Mouse (Mus musculus) liver, embryonic 13.5 days (tissue): ENCODE data around the gene Hist2h2bb. TPM values are rescaled to one million over a fixed set of nuclear protein-coding genes. Genes with fewer than 3 reads are reported as not detected.
"Not testable (repeated sequence)": the region's sequence is repeated elsewhere in the genome, so short reads cannot be mapped to it uniquely, and the experiment has no call there.

Source experiments
- ATAC-seq: fragments of 200-750 bp; cut with Nextera tagmentation; 2 replicates; pipeline ENCODE4 v1.8.0; 2017; ENCODE audit warnings: low read depth, mild to moderate bottlenecking, moderate number of reproducible peaks, moderate library complexity
- DNase-seq: peaks from one replicate; pipeline ENCODE4 v3.0.0; 2022
- H3K27ac ChIP-seq: fragments of 300-500 bp; sonication (generic); 2 replicates; pipeline ENCODE4 v1.5.1; 2015; ENCODE audit warnings: moderate library complexity, mild to moderate bottlenecking, inconsistent platforms
- H3K27me3 ChIP-seq: fragments of 300-500 bp; sonication (generic); 2 replicates; pipeline ENCODE4 v1.6.1; 2015; ENCODE audit warnings: mild to moderate bottlenecking, inconsistent platforms
- H3K36me3 ChIP-seq: fragments of 300-500 bp; sonication (generic); 2 replicates; pipeline ENCODE4 v1.6.1; 2015; ENCODE audit warnings: mild to moderate bottlenecking, inconsistent platforms
- H3K4me1 ChIP-seq: fragments of 300-500 bp; sonication (generic); replicated peaks from 2 replicates; pipeline ENCODE4 v1.6.1; 2015; ENCODE audit warnings: inconsistent platforms
- H3K4me2 ChIP-seq: fragments of 300-500 bp; sonication (generic); 2 replicates; pipeline ENCODE4 v1.6.1; 2015; ENCODE audit warnings: inconsistent platforms, mild to moderate bottlenecking, moderate library complexity
- H3K4me3 ChIP-seq: fragments of 300-500 bp; sonication (generic); replicated peaks from 2 replicates; pipeline ENCODE4 v1.5.1; 2015; ENCODE audit warnings: mild to moderate bottlenecking, inconsistent platforms
- H3K9ac ChIP-seq: fragments of 300-500 bp; sonication (generic); 2 replicates; pipeline ENCODE4 v1.6.1; 2015; ENCODE audit warnings: mild to moderate bottlenecking, inconsistent platforms
- H3K9me3 ChIP-seq: fragments of 300-500 bp; sonication (generic); replicated peaks from 2 replicates; pipeline ENCODE4 v1.6.1; 2016; ENCODE audit warnings: inconsistent platforms
- WGBS: fragments of 180-500 bp; shearing (Covaris S2); methylation state at CpG from one replicate; pipeline ENCODE4 v1.1.7; 2015; ENCODE audit not compliant: insufficient replicate concordance; 5-methylcytosine and 5-hydroxymethylcytosine counted together
- polyA plus RNA-seq: library from polyadenylated mRNA; unstranded; fragments of >200 nt; fragmentation: Nextera tagmentation; extraction: Ambion mirVana; gene quantifications from 2 replicates; pipeline ENCODE4 v1.2.1, GENCODE M21; 2015

Hist2h2bb gene
- polyA plus RNA-seq, 1 experiment from 2014 or later, result 23.7 TPM

DNA sequence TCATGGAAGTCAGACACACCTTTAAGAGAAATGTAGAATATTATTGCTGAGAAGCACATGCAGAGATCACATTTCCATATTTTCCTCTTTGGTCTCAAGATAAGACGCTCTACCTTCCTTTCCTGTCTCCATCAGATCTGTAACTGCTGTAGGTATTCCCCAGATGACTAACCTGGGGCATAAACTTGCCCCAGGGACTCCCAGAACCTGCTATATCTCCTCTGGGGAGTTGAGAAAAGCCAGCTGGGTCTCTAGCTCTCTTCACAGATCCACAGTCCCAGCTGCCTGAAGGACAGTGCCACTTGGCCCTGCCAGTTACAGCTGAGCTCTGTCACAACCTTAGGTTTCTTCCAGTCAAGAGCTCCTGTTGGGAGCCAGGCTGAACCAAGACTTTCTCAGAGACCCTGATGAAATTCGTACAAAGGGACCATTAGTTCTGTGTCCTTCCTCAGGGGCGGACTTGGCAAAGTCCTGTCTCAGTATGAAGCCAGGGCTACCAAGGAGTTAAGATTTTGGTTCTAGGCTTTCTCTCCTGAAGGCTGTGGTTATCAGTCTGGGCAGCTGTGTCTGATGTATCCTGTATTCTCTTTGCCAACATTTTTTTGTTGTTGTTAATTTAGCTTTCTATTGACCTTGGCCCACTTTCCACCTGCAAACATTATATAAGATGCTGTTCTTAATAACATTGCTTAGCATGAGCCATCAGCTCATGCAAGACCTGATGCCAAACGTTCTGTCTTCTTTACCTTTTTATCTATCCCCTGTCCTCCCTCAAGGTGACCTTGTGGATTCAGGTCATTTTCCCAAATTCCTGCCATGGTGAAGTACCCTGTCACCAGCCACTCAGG lies 38.4 kb upstream of the Hist2h2bb start:
- Histone ChIP-seq H3K9me3 (no peaks in the 10 kb centered on the region), H3K4me1 (peaks cover 35% of the 10 kb centered on the region), H3K9ac (no peak overlapping the region; the same call in 1 of the 2 replicates), H3K27me3 (no peaks in the 10 kb centered on the region), H3K27ac (no peak overlapping the region), H3K36me3 (no peaks in the 10 kb centered on the region), H3K4me2 (no peak overlapping the region), H3K4me3 (no peak overlapping the region)
- ATAC-seq, result no peak
- 58% methylated on average over 4 of the region's 4 CpGs for WGBS
- DNase-seq, result no peak

DNA sequence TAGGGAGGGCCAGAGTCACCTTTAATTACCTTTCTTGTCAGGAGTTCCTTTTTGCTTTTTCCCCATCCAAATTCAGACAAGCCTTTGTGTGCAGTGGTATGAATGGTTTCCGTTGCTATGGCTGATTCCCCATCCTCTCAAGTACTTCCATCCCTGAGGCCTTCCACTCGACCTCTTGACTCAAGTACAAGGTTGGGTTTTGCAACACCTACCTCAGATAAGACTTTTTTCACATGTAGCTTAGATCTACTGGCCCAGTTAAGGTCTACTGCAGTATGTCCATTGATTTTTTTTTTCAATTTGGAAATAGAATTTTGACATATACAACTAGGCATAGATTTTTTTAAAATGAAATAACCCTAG lies 37.8 kb upstream of the Hist2h2bb start:
- 39% methylated on average over 2 of the region's 2 CpGs for WGBS
- Histone ChIP-seq H3K4me1 (peaks cover 35% of the 10 kb centered on the region), H3K4me3 (no peak overlapping the region), H3K27ac (no peak overlapping the region), H3K9ac (no peak overlapping the region), H3K9me3 (no peaks in the 10 kb centered on the region), H3K4me2 (no peak overlapping the region), H3K27me3 (no peaks in the 10 kb centered on the region), H3K36me3 (no peaks in the 10 kb centered on the region)
- ATAC-seq, result no peak
- no peak for DNase-seq

DNA sequence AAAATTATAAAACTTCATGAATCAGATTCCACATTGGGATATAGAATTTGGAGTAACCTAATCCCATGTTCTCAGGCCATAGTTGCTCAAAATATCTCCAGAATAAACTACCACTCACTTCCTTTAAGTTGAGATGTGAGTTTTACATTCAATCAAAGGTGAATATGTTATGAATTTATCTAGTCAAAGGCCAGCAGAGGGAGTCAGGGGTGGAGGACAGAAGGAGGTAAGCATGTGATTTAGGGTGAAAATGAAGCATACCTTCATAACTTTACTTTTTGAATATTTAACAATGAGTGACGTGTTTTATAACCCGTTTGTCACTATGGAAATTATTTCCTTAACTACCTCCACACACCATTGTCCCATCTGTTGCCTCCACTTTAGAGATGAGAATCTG lies 34.6 kb upstream of the Hist2h2bb start:
- H3K4me3 ChIP-seq, result 0 out of 2 replicates have a peak overlapping the region, but pooled peaks have one; percentile 14
- 72% methylated on average over 2 of the region's 2 CpGs for WGBS
- DNase-seq (no peak), ATAC-seq (no peak)
- peak overlapping the region; percentile 97; the same call in 1 of the 2 replicates for H3K27ac ChIP-seq
- no peaks in the 10 kb centered on the region for H3K9me3 ChIP-seq
- peaks cover 32% of the 10 kb centered on the region for H3K4me1 ChIP-seq
- no peaks in the 10 kb centered on the region for H3K36me3 ChIP-seq
- H3K27me3 ChIP-seq, result no peaks in the 10 kb centered on the region
- H3K4me2 ChIP-seq, result no peak overlapping the region
- no peak overlapping the region for H3K9ac ChIP-seq

DNA sequence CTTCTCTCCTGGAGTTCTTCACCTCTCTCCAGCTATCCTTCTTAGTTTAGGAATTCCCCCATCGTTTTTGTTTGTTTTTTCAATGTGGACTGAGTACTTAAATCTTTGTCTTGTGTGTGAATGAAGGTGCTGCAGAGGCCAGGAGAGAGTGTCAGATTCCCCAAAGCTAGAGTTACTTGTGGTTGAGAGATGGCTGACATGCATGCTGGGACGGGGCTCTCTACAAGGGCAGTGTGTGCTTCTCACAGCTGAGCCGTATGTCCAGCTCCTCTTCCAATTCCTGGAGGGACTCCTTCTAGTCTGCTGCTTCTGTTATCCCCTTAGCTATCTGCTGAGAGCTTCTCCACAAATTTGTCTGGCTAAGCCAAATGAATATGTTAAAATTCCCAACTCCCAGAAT lies 33.7 kb upstream of the Hist2h2bb start:
- peaks cover 34% of the 10 kb centered on the region for H3K4me1 ChIP-seq
- H3K9ac ChIP-seq, result peak overlapping the region; percentile 88
- ATAC-seq (no peak), DNase-seq (no peak)
- H3K27ac ChIP-seq, result peak overlapping the region; percentile 97; the same call in 1 of the 2 replicates
- H3K27me3 ChIP-seq, result no peaks in the 10 kb centered on the region
- no peaks in the 10 kb centered on the region for H3K9me3 ChIP-seq
- H3K4me2 ChIP-seq, result peak overlapping the region; percentile 79
- H3K36me3 ChIP-seq, result no peaks in the 10 kb centered on the region
- peak overlapping the region; percentile 64 for H3K4me3 ChIP-seq
- 61% methylated on average over 3 of the region's 3 CpGs for WGBS

GRCm38 (mm10) chr3:96236834-96237334 lies 32.7 kb upstream of the Hist2h2bb start:
- no peak for DNase-seq
- peak overlapping the region; percentile 79 for H3K4me2 ChIP-seq
- WGBS, result 78% methylated on average over 4 of the region's 4 CpGs
- H3K27me3 ChIP-seq, result no peaks in the 10 kb centered on the region
- H3K27ac ChIP-seq, result peak overlapping the region; percentile 97
- H3K9ac ChIP-seq, result peak overlapping the region; percentile 88
- no peaks in the 10 kb centered on the region for H3K9me3 ChIP-seq
- H3K4me1 ChIP-seq, result peaks cover 39% of the 10 kb centered on the region
- ATAC-seq, result no peak
- no peaks in the 10 kb centered on the region for H3K36me3 ChIP-seq
- H3K4me3 ChIP-seq, result peak overlapping the region; percentile 64

DNA sequence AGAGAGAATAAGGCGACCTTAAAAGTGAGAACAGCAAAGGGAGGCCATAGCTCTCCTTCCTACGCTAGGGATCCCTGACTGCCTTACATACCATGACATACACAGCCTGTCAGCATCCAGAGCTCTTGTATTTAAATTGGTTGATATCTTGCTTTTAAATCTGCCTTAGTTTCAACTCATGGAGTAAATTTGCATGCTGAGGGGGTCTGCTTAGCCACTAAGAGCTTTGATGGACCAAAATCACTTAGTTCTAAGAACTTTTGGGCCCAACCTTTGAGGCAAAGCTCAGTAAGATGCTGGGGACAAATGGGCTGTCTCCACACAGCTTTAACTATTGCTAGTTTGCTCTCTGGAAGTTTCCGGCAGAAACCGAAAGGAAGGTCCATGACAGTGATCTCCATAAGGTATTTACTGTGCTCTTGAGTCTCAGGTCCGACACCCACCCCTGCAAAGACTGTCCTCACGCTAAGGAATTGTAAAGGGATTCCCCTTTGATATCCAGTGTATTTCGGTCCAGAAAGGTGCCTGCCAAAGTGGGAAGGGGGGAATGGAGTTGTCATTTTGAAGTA lies 32.1 kb upstream of the Hist2h2bb start:
- Histone ChIP-seq H3K9ac (peak overlapping the region; percentile 88), H3K36me3 (no peaks in the 10 kb centered on the region), H3K27ac (peak overlapping the region; percentile 97), H3K27me3 (no peaks in the 10 kb centered on the region), H3K4me2 (peak overlapping the region; percentile 79), H3K4me1 (peaks cover 44% of the 10 kb centered on the region), H3K9me3 (no peaks in the 10 kb centered on the region), H3K4me3 (peak overlapping the region; percentile 64)
- ATAC-seq, result no peak
- 23% methylated on average over 7 of the region's 7 CpGs for WGBS
- DNase-seq, result no peak

- peak overlapping the region; percentile 97 for H3K27ac ChIP-seq
- no peaks in the 10 kb centered on the region for H3K9me3 ChIP-seq
- H3K9ac ChIP-seq, result peak overlapping the region; percentile 88
- H3K4me2 ChIP-seq, result peak overlapping the region; percentile 79
- no peak; the same call in 1 of the 2 replicates for ATAC-seq
- H3K4me3 ChIP-seq, result peak overlapping the region; percentile 64
- DNase-seq, result peak; percentile 50
- H3K4me1 ChIP-seq, result peaks cover 48% of the 10 kb centered on the region
- under 1% methylated on average over 12 of the region's 12 CpGs for WGBS
- no peaks in the 10 kb centered on the region for H3K36me3 ChIP-seq
- no peaks in the 10 kb centered on the region for H3K27me3 ChIP-seq
Observed at GRCm38 (mm10) chr3:96237904-96238511, 31.5 kb upstream of the Hist2h2bb start.

GRCm38 (mm10) chr3:96238954-96239793 lies 30.4 kb upstream of the Hist2h2bb start, which contains the start of gene Hist2h3c2:
Gene Hist2h3c2, minus strand, starts transcription at chr3:96239127.
- not testable (repeated sequence) for H3K27me3 ChIP-seq, H3K9me3 ChIP-seq, H3K36me3 ChIP-seq
- peak; percentile 84 for ATAC-seq
- Histone ChIP-seq H3K4me3 (peak within 1 kb of the TSS; percentile 64), H3K4me2 (peak within 1 kb of the TSS; percentile 79), H3K4me1 (peaks cover 60% of the 10 kb centered on the region), H3K9ac (peak within 1 kb of the TSS; percentile 88), H3K27ac (peak within 1 kb of the TSS; percentile 97)
- 0% methylated on average over 11 of the region's 68 CpGs for WGBS
- DNase-seq, result peak; percentile 77

GRCm38 (mm10) chr3:96239949-96240798 lies 29.4 kb upstream of the Hist2h2bb start, which contains the start of gene Hist2h2aa2:
Gene Hist2h2aa2, minus strand, starts transcription at chr3:96240276.
- not testable (repeated sequence) for H3K36me3 ChIP-seq, H3K9me3 ChIP-seq, H3K27me3 ChIP-seq
- Histone ChIP-seq H3K4me3 (peak within 1 kb of the TSS; percentile 44), H3K27ac (peak within 1 kb of the TSS; percentile 98), H3K4me2 (peak within 1 kb of the TSS; percentile 49), H3K4me1 (peaks cover 68% of the 10 kb centered on the region), H3K9ac (peak within 1 kb of the TSS; percentile 69)
- WGBS, result 3% methylated on average over 37 of the region's 85 CpGs
- peak; percentile 65 for ATAC-seq
- DNase-seq, result peak; percentile 98

GRCm38 (mm10) chr3:96240799-96241197 lies 28.8 kb upstream of the Hist2h2bb start:
- H3K4me1 ChIP-seq, result peaks cover 65% of the 10 kb centered on the region
- H3K9ac ChIP-seq, result peak overlapping the region; percentile 69

More at GRCm38 (mm10) chr3:96240799-96241197, 28.8 kb upstream of the Hist2h2bb start:
- WGBS, result 81% methylated on average over 9 of the region's 9 CpGs
- Histone ChIP-seq H3K36me3 (no peaks in the 10 kb centered on the region), H3K27me3 (no peaks in the 10 kb centered on the region), H3K4me3 (peak overlapping the region; percentile 16; the same call in 1 of the 2 replicates), H3K27ac (peak overlapping the region; percentile 98), H3K4me2 (peak overlapping the region; percentile 49), H3K9me3 (no peaks in the 10 kb centered on the region)
- ATAC-seq (no peak), DNase-seq (no peak)
